Mouse (Mus musculus) brain, embryonic 14.5 days (tissue): ENCODE data around the gene Slc30a10.

Experiments used
- CTCF ChIP-seq: fragments of 200-500 bp; IDR thresholded peaks from 2 replicates; pipeline ENCODE4 v1.5.1; 2012; ENCODE audit warnings: inconsistent platforms, mild to moderate bottlenecking, moderate library complexity, borderline replicate concordance; ENCODE audit not compliant: insufficient read depth, insufficient read length; ENCODE audit errors: extremely low read depth
- POLR2A ChIP-seq: fragments of 200-500 bp; IDR thresholded peaks from 2 replicates; pipeline ENCODE4 v1.6.1; 2012; ENCODE audit warnings: mild to moderate bottlenecking, inconsistent platforms, borderline replicate concordance; ENCODE audit not compliant: poor library complexity, insufficient read depth, insufficient read length, severe bottlenecking; ENCODE audit errors: extremely low read depth

DNA sequence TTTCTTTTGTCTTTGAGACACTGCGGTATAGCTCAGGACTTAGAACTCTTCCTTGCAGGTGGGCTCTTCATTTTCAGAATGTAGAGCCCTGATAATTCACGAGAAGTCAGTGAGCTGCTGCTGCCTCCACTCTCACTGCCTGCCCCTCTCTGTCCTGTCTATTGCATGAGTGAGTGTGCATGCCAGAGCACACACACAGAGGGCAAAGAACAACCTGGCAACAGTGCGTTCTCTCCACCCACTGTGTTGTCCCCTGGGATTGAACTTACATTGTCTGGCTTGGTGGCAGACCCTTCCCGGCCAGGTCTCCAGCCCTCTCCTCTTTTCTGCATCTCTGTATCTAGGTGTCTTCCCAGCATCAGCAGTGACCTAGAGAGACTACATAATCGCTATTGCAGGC, 28.1 kb upstream of the Slc30a10 start:
- TF ChIP-seq CTCF (no peak), POLR2A (no peak)
